Mouse (Mus musculus) ES-Bruce4 (cell line): ENCODE measurements around the gene Zfand2a. TPM values are rescaled to one million over a fixed set of nuclear protein-coding genes. Genes with fewer than 3 reads are reported as not detected.
A peak's percentile ranks its signal among the peaks of the same experiment; 100 is the strongest.

Experiments
- H3K27ac ChIP-seq: 2 replicates; pipeline ENCODE4 v1.5.1; 2012; ENCODE audit warnings: low read length, inconsistent platforms; ENCODE audit not compliant: insufficient read depth
- H3K27me3 ChIP-seq: 2 replicates; pipeline ENCODE4 v1.6.1; 2012; ENCODE audit warnings: mild to moderate bottlenecking, low read length, inconsistent platforms; ENCODE audit not compliant: control insufficient read depth, poor library complexity, insufficient read depth, severe bottlenecking
- H3K36me3 ChIP-seq: 2 replicates; pipeline ENCODE4 v1.6.1; 2012; ENCODE audit warnings: inconsistent platforms, mild to moderate bottlenecking, low read length, moderate library complexity; ENCODE audit not compliant: control insufficient read depth, poor library complexity, insufficient read depth, severe bottlenecking
- H3K4me1 ChIP-seq: one replicate; pipeline ENCODE4 v1.8.1; 2011; ENCODE audit warnings: low read length; ENCODE audit not compliant: control insufficient read depth, insufficient read depth
- H3K4me3 ChIP-seq: 2 replicates; pipeline ENCODE4 v1.5.1; 2011; ENCODE audit warnings: low read depth, mild to moderate bottlenecking, low read length
- H3K9ac ChIP-seq: 2 replicates; pipeline ENCODE4 v1.6.1; 2012; ENCODE audit warnings: low read depth, mild to moderate bottlenecking, inconsistent platforms; ENCODE audit not compliant: poor library complexity, severe bottlenecking
- H3K9me3 ChIP-seq: replicated peaks from 2 replicates; pipeline ENCODE4 v1.6.1; 2012; ENCODE audit warnings: mild to moderate bottlenecking, low read length, inconsistent platforms; ENCODE audit not compliant: control insufficient read depth, poor library complexity, insufficient read depth, severe bottlenecking
- CTCF ChIP-seq: IDR thresholded peaks from one replicate; pipeline ENCODE4 v1.8.1; 2011; ENCODE audit warnings: low read depth, low read length
- EP300 ChIP-seq: IDR thresholded peaks from 2 replicates; pipeline ENCODE4 v1.6.1; 2011; ENCODE audit warnings: low read depth, low read length; ENCODE audit not compliant: insufficient read depth
- POLR2A ChIP-seq: IDR thresholded peaks from one replicate; pipeline ENCODE4 v1.8.1; 2011; ENCODE audit warnings: low read length; ENCODE audit not compliant: insufficient read depth
- polyA plus RNA-seq: library from polyadenylated mRNA; stranded (reverse); fragments of >200 nt; gene quantifications from 2 replicates; pipeline ENCODE4 v1.2.4, GENCODE M21; 2011; ENCODE audit warnings: low read depth; ENCODE audit not compliant: missing spikeins, insufficient read depth, insufficient read length

The Zfand2a gene
- polyA plus RNA-seq, 1 experiment: 11.3 TPM

DNA sequence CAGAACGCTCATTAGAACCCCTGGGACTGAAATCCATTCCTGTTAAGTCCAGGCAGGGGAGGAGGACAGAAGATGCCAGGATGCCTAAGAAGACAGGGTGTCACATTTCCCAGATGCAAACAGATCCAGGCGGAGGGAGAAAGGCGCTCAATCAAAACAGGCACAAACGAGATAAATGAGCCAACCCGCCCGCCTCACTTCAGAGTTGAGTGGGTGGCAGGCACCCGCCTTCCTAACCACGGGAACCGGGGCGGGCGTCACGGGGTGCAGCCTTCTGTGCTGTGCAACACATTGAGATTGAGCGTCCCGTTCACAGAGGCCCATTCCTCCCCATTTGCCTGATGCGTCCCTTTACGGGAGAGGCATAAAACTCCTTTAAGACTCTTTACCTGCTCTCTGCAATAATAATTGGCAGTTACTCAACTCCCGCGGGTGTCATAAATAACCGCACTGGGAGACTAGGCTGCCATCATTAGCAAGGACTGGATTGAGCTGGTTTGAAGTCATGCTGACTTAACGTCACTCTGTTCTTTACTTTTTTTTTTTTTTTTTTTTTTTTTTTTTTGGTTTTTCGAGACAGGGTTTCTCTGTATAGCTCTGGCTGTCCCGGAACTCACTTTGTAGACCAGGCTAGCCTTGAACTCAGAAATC, 10.8 kb upstream of the Zfand2a start:
- Histone ChIP-seq H3K4me1 (no peaks in the 10 kb centered on the region), H3K9ac (no peak overlapping the region), H3K27ac (no peak overlapping the region), H3K36me3 (no peaks in the 10 kb centered on the region), H3K27me3 (no peaks in the 10 kb centered on the region), H3K9me3 (no peaks in the 10 kb centered on the region), H3K4me3 (peak overlapping the region; percentile 1; the same call in 1 of the 2 replicates)
- TF ChIP-seq CTCF (no peak), EP300 (no peak), POLR2A (no peak)

DNA sequence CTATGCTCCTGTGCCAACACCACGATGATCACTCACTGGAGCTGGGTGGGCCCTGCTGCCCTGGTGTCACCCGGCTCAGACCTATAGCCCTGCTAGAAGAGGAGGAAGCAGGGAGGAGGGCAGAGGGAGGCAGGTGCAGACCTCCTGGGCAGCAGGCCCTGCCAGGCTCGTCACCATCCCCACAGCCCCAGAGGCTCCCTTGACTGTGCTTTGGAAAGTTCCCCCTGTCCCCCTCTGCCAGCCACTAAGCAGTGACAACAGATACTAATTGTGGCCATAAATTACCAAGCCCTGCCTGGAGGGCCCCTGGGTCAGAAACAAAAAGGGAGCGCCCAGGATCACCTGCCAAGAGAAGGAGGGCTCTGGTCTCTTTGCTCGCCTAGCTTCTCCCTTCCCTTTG, 9.3 kb upstream of the Zfand2a start:
- H3K36me3 ChIP-seq: no peaks in the 10 kb centered on the region
- no peaks in the 10 kb centered on the region for H3K9me3 ChIP-seq
- no peak overlapping the region for H3K9ac ChIP-seq
- no peak for TF ChIP-seq CTCF
- no peak for TF ChIP-seq POLR2A
- TF ChIP-seq EP300: no peak
- H3K27me3 ChIP-seq: no peaks in the 10 kb centered on the region
- no peaks in the 10 kb centered on the region for H3K4me1 ChIP-seq
- no peak overlapping the region for H3K4me3 ChIP-seq
- no peak overlapping the region for H3K27ac ChIP-seq

GRCm38 (mm10) chr5:139491348-139491747, 7.0 kb upstream of the Zfand2a start:
- Histone ChIP-seq H3K9me3 (no peaks in the 10 kb centered on the region), H3K9ac (no peak overlapping the region), H3K27me3 (no peaks in the 10 kb centered on the region), H3K36me3 (no peaks in the 10 kb centered on the region), H3K4me3 (no peak overlapping the region), H3K27ac (no peak overlapping the region), H3K4me1 (no peaks in the 10 kb centered on the region)
- TF ChIP-seq POLR2A (no peak), CTCF (no peak), EP300 (no peak)

DNA sequence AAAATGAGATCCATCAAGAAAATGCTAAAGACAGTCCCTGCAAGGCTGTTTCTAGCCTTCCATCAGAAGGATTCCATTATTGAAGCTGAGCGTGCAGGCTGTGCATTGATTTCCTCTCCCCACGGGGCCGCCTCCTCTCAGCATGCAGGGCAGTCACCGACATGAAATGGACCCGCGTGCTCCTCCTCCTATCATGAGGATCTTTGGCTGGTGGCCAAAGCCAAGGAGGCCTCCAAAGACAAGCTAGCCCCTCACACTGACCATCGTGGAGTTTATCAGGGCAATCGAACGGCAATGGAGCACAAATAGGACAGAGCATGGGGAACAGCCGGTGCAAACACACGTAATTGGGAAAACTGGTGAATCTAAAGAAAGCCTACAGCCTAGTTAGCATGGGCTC, 5.8 kb upstream of the Zfand2a start:
- Histone ChIP-seq H3K36me3 (no peaks in the 10 kb centered on the region), H3K9me3 (no peaks in the 10 kb centered on the region), H3K4me3 (no peak overlapping the region), H3K9ac (no peak overlapping the region), H3K27ac (no peak overlapping the region), H3K27me3 (no peaks in the 10 kb centered on the region), H3K4me1 (no peaks in the 10 kb centered on the region)
- TF ChIP-seq POLR2A: no peak
- no peak for TF ChIP-seq EP300
- TF ChIP-seq CTCF: no peak

- H3K4me1 ChIP-seq: no peaks in the 10 kb centered on the region
- peak overlapping the region; percentile 97 for H3K4me3 ChIP-seq
- H3K36me3 ChIP-seq: 0 out of 2 replicates have a peak, but pooled peaks cover 7% of the 10 kb centered on the region
- no peaks in the 10 kb centered on the region for H3K9me3 ChIP-seq
- peak overlapping the region; percentile 56 for H3K9ac ChIP-seq
- H3K27me3 ChIP-seq: no peaks in the 10 kb centered on the region
- TF ChIP-seq EP300: no peak
- TF ChIP-seq POLR2A: no peak
- no peak for TF ChIP-seq CTCF
- H3K27ac ChIP-seq: no peak overlapping the region
These were observed 1.0 kb downstream of the Zfand2a start for GRCm38 (mm10) chr5:139483171-139483848.

- TF ChIP-seq CTCF: no peak
- TF ChIP-seq EP300: no peak
- no peak for TF ChIP-seq POLR2A
- Histone ChIP-seq H3K4me3 (no peak overlapping the region), H3K36me3 (0 out of 2 replicates have a peak, but pooled peaks cover 10% of the 10 kb centered on the region), H3K27ac (peak overlapping the region; percentile 36; the same call in 1 of the 2 replicates), H3K4me1 (no peaks in the 10 kb centered on the region), H3K9me3 (no peaks in the 10 kb centered on the region), H3K9ac (no peak overlapping the region), H3K27me3 (no peaks in the 10 kb centered on the region)
These were observed 3.9 kb downstream of the Zfand2a start for GRCm38 (mm10) chr5:139480406-139480805.
